Mouse (Mus musculus) MEL (cell line): ENCODE measurements around the gene Gm11060. TPM values are rescaled to one million over a fixed set of nuclear protein-coding genes. Genes with fewer than 3 reads are reported as not detected.

Experiments used
- DNase-seq: peaks from one replicate; pipeline ENCODE4 v3.0.0; 2011; ENCODE audit warnings: low read depth, low spot score
- H3K27ac ChIP-seq: 2 replicates; pipeline ENCODE4 v1.5.1; 2012; ENCODE audit warnings: low read depth, mild to moderate bottlenecking, control low read depth, low read length, moderate library complexity; ENCODE audit not compliant: control insufficient read depth
- H3K27me3 ChIP-seq, 2 experiments: fragments of 150-350 bp in 1 of 2; sonication (generic) in 1 of 2; 2 replicates each; pipeline ENCODE4 v1.6.1; 2012; ENCODE audit warnings: low read length in 2 of 2, mild to moderate bottlenecking in 2 of 2, improper control_type of control experiment in 1 of 2, moderate library complexity in 1 of 2; ENCODE audit not compliant: insufficient read depth in 2 of 2, control insufficient read depth in 1 of 2
- H3K36me3 ChIP-seq, 2 experiments: 2 replicates each; pipeline ENCODE4 v1.6.1; 2012 to 2014; ENCODE audit warnings: low read length in 2 of 2, improper control_type of control experiment in 1 of 2, inconsistent platforms in 1 of 2, mild to moderate bottlenecking in 1 of 2; ENCODE audit not compliant: insufficient read depth in 2 of 2, control insufficient read depth in 1 of 2
- H3K4me1 ChIP-seq, 2 experiments: fragments of 150-350 bp in 1 of 2; sonication (generic) in 1 of 2; 2 replicates each; pipeline ENCODE4 v1.6.1; 2012; ENCODE audit warnings: low read length in 2 of 2, improper control_type of control experiment in 1 of 2, mild to moderate bottlenecking in 1 of 2; ENCODE audit not compliant: insufficient read depth in 2 of 2, control insufficient read depth in 1 of 2
- H3K4me3 ChIP-seq, 2 experiments: fragments of 150-350 bp in 1 of 2; sonication (generic) in 1 of 2; 2 replicates each; pipeline ENCODE4 v1.5.1; 2012; ENCODE audit warnings: low read depth in 2 of 2, low read length in 2 of 2, mild to moderate bottlenecking in 2 of 2, moderate library complexity in 2 of 2, control low read depth in 1 of 2, improper control_type of control experiment in 1 of 2; ENCODE audit not compliant: control insufficient read depth in 1 of 2, insufficient read depth in 1 of 2
- H3K79me2 ChIP-seq: 2 replicates; pipeline ENCODE4 v1.6.1; 2012; ENCODE audit warnings: mild to moderate bottlenecking, low read length, moderate library complexity; ENCODE audit not compliant: control insufficient read depth, poor library complexity, insufficient read depth
- H3K9ac ChIP-seq: 2 replicates; pipeline ENCODE4 v1.6.1; 2012; ENCODE audit warnings: low read depth, mild to moderate bottlenecking, control low read depth, low read length, moderate library complexity; ENCODE audit not compliant: control insufficient read depth, poor library complexity, severe bottlenecking
- H3K9me3 ChIP-seq: fragments of 150-350 bp; sonication (generic); replicated peaks from 2 replicates; pipeline ENCODE4 v1.6.1; 2012; ENCODE audit warnings: mild to moderate bottlenecking, low read length, improper control_type of control experiment, moderate library complexity; ENCODE audit not compliant: insufficient read depth
- BHLHE40 ChIP-seq: IDR thresholded peaks from 2 replicates; pipeline ENCODE4 v1.6.1; 2012; ENCODE audit warnings: low read depth, mild to moderate bottlenecking, inconsistent platforms, low read length, improper control_type of control experiment, borderline replicate concordance
- CTCF ChIP-seq, 3 experiments: IDR thresholded peaks in 2 of 3; conservative IDR thresholded peaks in 1 of 3; 2 replicates each; pipeline ENCODE4 v1.5.1; 2011 to 2012; ENCODE audit warnings: low read length in 3 of 3, low read depth in 2 of 3, mild to moderate bottlenecking in 2 of 3, improper control_type of control experiment in 1 of 3, inconsistent platforms in 1 of 3, mixed read lengths in 1 of 3, moderate library complexity in 1 of 3; ENCODE audit not compliant: control insufficient read depth in 1 of 3, insufficient read depth in 1 of 3, poor library complexity in 1 of 3, severe bottlenecking in 1 of 3
- E2F4 ChIP-seq: IDR thresholded peaks from 2 replicates; pipeline ENCODE4 v1.6.1; 2011; ENCODE audit warnings: low read depth, low read length, improper control_type of control experiment, borderline replicate concordance
- GATA1 ChIP-seq: IDR thresholded peaks from 2 replicates; pipeline ENCODE4 v1.6.1; 2011; ENCODE audit warnings: low read depth, low read length, improper control_type of control experiment
- JUND ChIP-seq: IDR thresholded peaks from 2 replicates; pipeline ENCODE4 v1.6.1; 2011; ENCODE audit warnings: low read depth, mild to moderate bottlenecking, improper control_type of control experiment, low read length
- MAX ChIP-seq: IDR thresholded peaks from 2 replicates; pipeline ENCODE4 v1.6.1; 2011; ENCODE audit warnings: low read length, improper control_type of control experiment
- MYB ChIP-seq: IDR thresholded peaks from 2 replicates; pipeline ENCODE4 v1.6.1; 2011; ENCODE audit warnings: mild to moderate bottlenecking, low read depth, low read length, improper control_type of control experiment
- NELFE ChIP-seq: IDR thresholded peaks from 2 replicates; pipeline ENCODE4 v1.6.1; 2011; ENCODE audit warnings: low read depth, low read length, improper control_type of control experiment
- NRF1 ChIP-seq: IDR thresholded peaks from 2 replicates; pipeline ENCODE4 v1.6.1; 2014; ENCODE audit warnings: low read depth, mild to moderate bottlenecking, inconsistent platforms, low read length, improper control_type of control experiment, moderate library complexity; ENCODE audit not compliant: poor library complexity, insufficient read depth, severe bottlenecking
- POLR2A ChIP-seq, 2 experiments: IDR thresholded peaks; 2 replicates each; pipeline ENCODE4 v1.6.1; 2011 to 2012; ENCODE audit warnings: low read length in 2 of 2, mild to moderate bottlenecking in 2 of 2, control low read depth in 1 of 2, improper control_type of control experiment in 1 of 2, low read depth in 1 of 2, moderate library complexity in 1 of 2; ENCODE audit not compliant: control insufficient read depth in 1 of 2, insufficient read depth in 1 of 2, poor library complexity in 1 of 2
- POLR2AphosphoS2 ChIP-seq: IDR thresholded peaks from 2 replicates; pipeline ENCODE4 v1.6.1; 2011; ENCODE audit warnings: low read length, improper control_type of control experiment
- POLR2AphosphoS5 ChIP-seq: IDR thresholded peaks from 2 replicates; pipeline ENCODE4 v1.6.1; 2012; ENCODE audit warnings: low read depth, borderline replicate concordance, mild to moderate bottlenecking, inconsistent platforms, low read length, moderate library complexity, mixed read lengths
- RAD21 ChIP-seq: IDR thresholded peaks from 2 replicates; pipeline ENCODE4 v1.6.1; 2011; ENCODE audit warnings: mild to moderate bottlenecking, low read depth, low read length, improper control_type of control experiment
- RCOR1 ChIP-seq: IDR thresholded peaks from 2 replicates; pipeline ENCODE4 v1.6.1; 2012; ENCODE audit warnings: low read depth, mild to moderate bottlenecking, inconsistent platforms, low read length, improper control_type of control experiment
- SMC3 ChIP-seq: IDR thresholded peaks from 2 replicates; pipeline ENCODE4 v1.6.1; 2011; ENCODE audit warnings: low read depth, low read length, improper control_type of control experiment
- TAL1 ChIP-seq: IDR thresholded peaks from 2 replicates; pipeline ENCODE4 v1.6.1; 2012; ENCODE audit warnings: mild to moderate bottlenecking, inconsistent platforms, low read length, moderate library complexity, mixed read lengths
- TBP ChIP-seq: IDR thresholded peaks from 2 replicates; pipeline ENCODE4 v1.8.0; 2011; ENCODE audit warnings: low read depth, low read length, improper control_type of control experiment
- UBTF ChIP-seq: IDR thresholded peaks from 2 replicates; pipeline ENCODE4 v1.6.1; 2012; ENCODE audit warnings: low read depth, mild to moderate bottlenecking, inconsistent platforms, low read length, improper control_type of control experiment, moderate library complexity, borderline replicate concordance; ENCODE audit not compliant: insufficient read depth
- USF1 ChIP-seq: IDR thresholded peaks from 2 replicates; pipeline ENCODE4 v1.6.1; 2014; ENCODE audit warnings: low read depth, mild to moderate bottlenecking, inconsistent platforms, low read length, improper control_type of control experiment, moderate library complexity
- USF2 ChIP-seq, 2 experiments: IDR thresholded peaks; 2 replicates each; pipeline ENCODE4 v1.6.1; 2011 to 2012; ENCODE audit warnings: improper control_type of control experiment in 2 of 2, low read length in 2 of 2, borderline replicate concordance in 1 of 2, inconsistent platforms in 1 of 2, low read depth in 1 of 2, mild to moderate bottlenecking in 1 of 2; ENCODE audit not compliant: insufficient read depth in 1 of 2
- ZC3H11A ChIP-seq: IDR thresholded peaks from 2 replicates; pipeline ENCODE4 v1.6.1; 2012; ENCODE audit warnings: low read depth, mild to moderate bottlenecking, inconsistent platforms, low read length, improper control_type of control experiment
- polyA plus RNA-seq, 2 experiments: library from polyadenylated mRNA; stranded (reverse) in 1 of 2; unstranded in 1 of 2; fragments of >175 nt in 1 of 2; fragments of >200 nt in 1 of 2; gene quantifications; 2 replicates each; pipeline versions ENCODE4 v1.2.1 to v1.2.4; 2012; ENCODE audit warnings: low replicate concordance in 2 of 2, low read depth in 1 of 2; ENCODE audit not compliant: insufficient read length in 2 of 2, insufficient read depth in 1 of 2, missing spikeins in 1 of 2
- total RNA-seq: library from RNA; depleted of rRNA; stranded (reverse); fragments of 300-350 nt; gene quantifications from 2 replicates; pipeline ENCODE4 v1.2.3, GENCODE M21; 2012

Gene Gm11060
- total and polyA plus RNA-seq, 3 experiments, result not detected

- no peak overlapping the region for H3K27ac ChIP-seq
- DNase-seq, result peak; percentile 27
- no peak for TF ChIP-seq POLR2A (IDR thresholded peaks at IDR 0.05; ENCODE audit: control insufficient read depth in 1 of 2, insufficient read depth in 1 of 2, low read depth in 1 of 2, low read length in 2 of 2, poor library complexity in 1 of 2)
- no peak for TF ChIP-seq GATA1
- no peak for TF ChIP-seq JUND
- TF ChIP-seq USF2 (IDR thresholded peaks at IDR 0.05; ENCODE audit: borderline replicate concordance in 1 of 2, insufficient read depth in 1 of 2, low read depth in 1 of 2, low read length in 2 of 2), result no peak
- no peak for TF ChIP-seq USF1
- H3K4me3 ChIP-seq, result no peak overlapping the region
- H3K4me1 ChIP-seq, result no peaks in the 10 kb centered on the region
- no peaks in the 10 kb centered on the region for H3K9me3 ChIP-seq
- peaks cover 2 to 7% of the 10 kb centered on the region in 2 experiments for H3K27me3 ChIP-seq
- H3K79me2 ChIP-seq, result no peaks in the 10 kb centered on the region
- H3K9ac ChIP-seq, result no peak overlapping the region
- no peaks in the 10 kb centered on the region for H3K36me3 ChIP-seq
Measured at GRCm38 (mm10) chr2:105062741-105063372, 29.0 kb upstream of the Gm11060 start.

- no peaks in the 10 kb centered on the region for H3K9me3 ChIP-seq
- no peak for DNase-seq
- H3K9ac ChIP-seq, result no peak overlapping the region
- H3K27me3 ChIP-seq, result peaks cover 8 to 12% of the 10 kb centered on the region in 2 experiments
- H3K36me3 ChIP-seq, result no peaks in the 10 kb centered on the region
- peak; percentile 2; the same call in 1 of the 2 replicates for TF ChIP-seq RAD21
- no peak for TF ChIP-seq USF2 (IDR thresholded peaks at IDR 0.05; ENCODE audit: borderline replicate concordance in 1 of 2, insufficient read depth in 1 of 2, low read depth in 1 of 2, low read length in 2 of 2)
- TF ChIP-seq UBTF, result no peak
- peak in 2 of 3 experiments; percentile 4 to 10; a peak in 1 of 6 replicates for TF ChIP-seq CTCF (IDR thresholded peaks at IDR 0.05 in 2 of 3, conservative IDR thresholded peaks at IDR 0.05 in 1 of 3; ENCODE audit: control insufficient read depth in 1 of 3, insufficient read depth in 1 of 3, low read depth in 2 of 3, low read length in 3 of 3, poor library complexity in 1 of 3, severe bottlenecking in 1 of 3)
- TF ChIP-seq POLR2AphosphoS5, result no peak
- peak; percentile 32 for TF ChIP-seq SMC3
- TF ChIP-seq TAL1, result no peak
- no peak for TF ChIP-seq E2F4
- no peak overlapping the region for H3K4me3 ChIP-seq
- no peaks in the 10 kb centered on the region for H3K79me2 ChIP-seq
- H3K27ac ChIP-seq, result no peak overlapping the region
- no peaks in the 10 kb centered on the region for H3K4me1 ChIP-seq
Measured at GRCm38 (mm10) chr2:105072496-105072895, 19.3 kb upstream of the Gm11060 start.

GRCm38 (mm10) chr2:105074196-105074595 lies 17.6 kb upstream of the Gm11060 start:
- DNase-seq, result no peak
- peaks cover 8 to 21% of the 10 kb centered on the region in 2 experiments for H3K27me3 ChIP-seq
- H3K79me2 ChIP-seq, result no peaks in the 10 kb centered on the region
- no peak overlapping the region for H3K4me3 ChIP-seq
- no peaks in the 10 kb centered on the region for H3K9me3 ChIP-seq
- no peak overlapping the region for H3K9ac ChIP-seq
- TF ChIP-seq ZC3H11A (no peak), E2F4 (no peak), TBP (no peak), MAX (no peak), RAD21 (no peak), RCOR1 (no peak), NRF1 (no peak), MYB (no peak), POLR2AphosphoS2 (no peak), USF2 (IDR thresholded peaks at IDR 0.05; ENCODE audit: borderline replicate concordance in 1 of 2, insufficient read depth in 1 of 2, low read depth in 1 of 2, low read length in 2 of 2) (no peak), BHLHE40 (no peak), UBTF (no peak), NELFE (no peak)
- H3K4me1 ChIP-seq, result no peaks in the 10 kb centered on the region
- no peaks in the 10 kb centered on the region for H3K36me3 ChIP-seq
- no peak overlapping the region for H3K27ac ChIP-seq
